Mouse (Mus musculus): ENCODE measurements around the gene Uap1l1.

Uap1l1 gene

DNA sequence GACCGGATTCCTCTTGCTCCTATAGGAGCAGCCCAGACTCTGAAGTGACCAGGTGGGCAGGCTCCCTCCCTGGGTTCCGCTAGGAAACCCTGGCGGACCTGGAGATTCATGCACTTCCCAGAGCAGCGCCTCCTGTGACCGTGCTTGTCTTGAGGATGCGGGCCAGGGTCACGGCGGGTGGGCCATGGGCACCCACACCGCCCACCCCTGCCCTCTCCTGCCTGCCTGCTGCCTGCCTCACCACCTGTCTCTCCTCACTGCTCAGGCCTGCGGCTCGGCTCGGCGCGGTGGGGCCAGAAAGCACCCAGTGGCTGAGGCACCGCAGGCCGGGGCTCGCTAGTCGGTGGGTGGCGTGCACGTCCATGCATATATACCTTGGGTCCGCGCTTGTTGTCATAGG is 54.5 kb downstream of the Uap1l1 start:
- DNase-seq, result no peak

DNA sequence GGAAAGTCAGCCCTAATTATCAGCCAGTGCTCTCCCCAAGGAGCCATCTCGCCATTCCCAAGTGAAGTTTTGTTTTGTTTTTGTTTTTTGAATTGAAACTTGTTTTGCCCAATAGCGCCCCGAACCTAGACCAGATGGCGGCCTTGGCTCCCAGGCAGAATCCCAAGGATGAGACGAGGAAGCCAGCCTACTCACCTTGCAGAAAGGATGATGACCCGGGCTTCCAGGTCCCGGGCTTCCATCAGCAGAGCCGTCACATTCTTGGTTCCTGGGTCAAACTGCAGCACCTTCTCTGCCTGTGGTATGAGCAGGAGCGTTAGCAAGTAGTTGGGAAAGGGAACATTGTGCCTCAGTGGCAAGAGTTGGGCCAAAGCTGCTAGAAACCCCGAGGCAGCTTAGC is 55.3 kb downstream of the Uap1l1 start:
- DNase-seq, result no peak
